Mouse (Mus musculus): ENCODE results near the gene Apbb2. TPM values are rescaled to one million over a fixed set of nuclear protein-coding genes. Genes with fewer than 3 reads are reported as not detected.

Apbb2 gene
- polyA plus RNA-seq, 1 experiment from 2014 or later: 33.6 TPM

DNA sequence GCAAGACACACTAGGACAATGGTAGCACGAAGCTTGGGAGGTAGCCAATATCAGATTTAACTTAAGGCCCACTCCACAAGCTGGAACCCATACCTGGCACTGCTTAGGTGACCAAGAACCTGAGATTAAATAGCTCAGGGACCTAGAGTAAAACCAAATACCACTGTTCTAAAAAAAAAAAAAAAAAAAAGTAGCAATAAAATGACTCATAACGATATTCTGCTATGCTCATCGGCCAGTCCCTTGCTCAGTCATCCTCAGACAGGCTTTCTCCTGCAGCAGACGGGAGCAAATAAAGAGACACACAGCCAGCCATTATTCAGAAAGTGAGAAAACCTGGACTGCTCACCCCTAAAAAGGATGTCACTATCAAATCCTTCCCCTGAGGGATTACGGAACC lies 47.9 kb downstream of the Apbb2 start:
- H3K9ac ChIP-seq: no peak overlapping the region
- H3K4me1 ChIP-seq: 0 out of 2 replicates have a peak, but pooled peaks cover 11% of the 10 kb centered on the region
- H3K9me3 ChIP-seq: no peaks in the 10 kb centered on the region
- H3K27ac ChIP-seq: no peak overlapping the region
- H3K27me3 ChIP-seq (replicated peaks): no peaks in the 10 kb centered on the region
- 91% methylated on average over 5 of the region's 5 CpGs for WGBS
- no peak overlapping the region for H3K4me2 ChIP-seq
- ATAC-seq (ENCODE audit: insufficient read depth, low FRiP score, low read depth): no peak
- H3K36me3 ChIP-seq: no peaks in the 10 kb centered on the region
- H3K4me3 ChIP-seq (replicated peaks): no peak overlapping the region

DNA sequence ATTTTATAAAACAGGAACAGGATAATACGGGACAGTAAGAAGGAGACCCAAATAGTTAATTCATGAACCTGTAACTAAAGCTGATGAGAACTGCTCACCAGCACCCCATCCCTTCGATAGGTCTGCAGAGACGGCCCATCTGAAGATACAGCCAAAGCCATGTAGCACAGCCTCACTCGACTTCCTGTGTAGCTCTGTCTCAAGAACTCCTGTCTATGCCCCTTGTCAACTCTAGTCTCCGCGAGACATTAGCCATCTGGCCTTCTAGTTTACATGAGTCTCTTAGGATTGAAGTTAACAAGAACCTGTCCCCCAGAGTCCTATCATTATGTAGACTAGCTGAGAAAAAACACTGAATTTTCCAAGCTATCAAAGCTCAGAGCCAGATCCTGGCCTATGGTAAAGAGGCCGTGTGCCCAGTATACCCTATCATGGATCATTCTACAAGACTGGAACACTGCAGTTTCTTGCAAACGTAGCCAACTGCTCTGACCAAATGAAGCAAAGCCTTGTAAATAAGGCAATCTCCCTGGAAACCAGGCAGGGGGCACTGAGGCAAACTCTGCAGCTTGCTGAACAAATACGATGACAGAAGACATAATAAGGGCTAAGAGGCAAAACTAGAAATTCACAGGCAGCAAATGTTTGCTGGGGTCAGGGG lies 49.3 kb downstream of the Apbb2 start:
- Histone ChIP-seq H3K9me3 (no peaks in the 10 kb centered on the region), H3K4me3 (replicated peaks) (no peak overlapping the region), H3K27me3 (replicated peaks) (no peaks in the 10 kb centered on the region), H3K4me2 (no peak overlapping the region), H3K36me3 (no peaks in the 10 kb centered on the region), H3K4me1 (0 out of 2 replicates have a peak, but pooled peaks cover 5% of the 10 kb centered on the region), H3K27ac (no peak overlapping the region), H3K9ac (no peak overlapping the region)
- ATAC-seq (ENCODE audit: insufficient read depth, low FRiP score, low read depth): no peak; the same call in 1 of the 2 replicates
- WGBS: 39% methylated on average over 9 of the region's 9 CpGs

DNA sequence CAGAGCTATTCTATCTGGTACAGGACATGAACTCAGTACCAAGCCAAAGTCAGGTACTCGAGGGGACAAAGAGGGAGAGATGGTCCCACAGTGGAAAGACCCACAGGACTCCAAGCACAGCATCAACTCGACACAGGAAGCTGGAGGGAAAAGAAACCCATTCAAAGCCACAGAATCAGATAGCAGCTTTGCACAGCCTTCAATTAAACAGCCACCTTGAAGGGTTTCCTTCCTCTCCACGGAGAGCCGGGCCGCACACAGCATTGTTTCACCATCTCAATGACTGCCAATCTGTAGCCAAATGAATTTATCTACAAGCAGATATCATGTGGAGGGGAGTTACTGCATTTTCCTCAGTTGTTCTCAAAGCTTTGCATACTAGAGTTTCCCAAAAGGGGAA lies 50.6 kb downstream of the Apbb2 start:
- Histone ChIP-seq H3K4me1 (0 out of 2 replicates have a peak, but pooled peaks cover 5% of the 10 kb centered on the region), H3K4me3 (replicated peaks) (no peak overlapping the region), H3K27ac (0 out of 2 replicates have a peak overlapping the region, but pooled peaks have one; percentile 35), H3K9me3 (no peaks in the 10 kb centered on the region), H3K4me2 (no peak overlapping the region), H3K9ac (no peak overlapping the region), H3K27me3 (replicated peaks) (no peaks in the 10 kb centered on the region), H3K36me3 (no peaks in the 10 kb centered on the region)
- ATAC-seq (ENCODE audit: insufficient read depth, low FRiP score, low read depth): no peak
- 63% methylated on average over 5 of the region's 5 CpGs for WGBS

DNA sequence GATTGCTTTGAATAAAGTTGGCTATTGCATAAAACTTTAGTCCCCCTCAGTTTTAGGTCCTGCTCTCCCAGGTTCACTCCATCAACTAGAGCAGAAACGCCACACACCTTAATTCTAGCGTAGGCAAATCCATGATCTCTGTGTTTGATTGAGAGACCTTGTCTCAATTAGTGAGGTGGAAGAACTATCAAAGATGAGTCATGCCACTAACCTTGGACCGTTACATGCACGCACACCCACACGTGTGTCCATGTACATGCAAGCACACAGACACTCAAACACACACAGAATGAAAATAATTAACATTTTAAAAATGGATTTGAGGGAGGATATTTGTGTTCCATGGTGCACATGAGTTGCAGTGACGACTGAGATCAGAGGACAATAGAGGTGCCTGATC lies 51.2 kb downstream of the Apbb2 start:
- no peaks in the 10 kb centered on the region for H3K9me3 ChIP-seq
- ATAC-seq (ENCODE audit: insufficient read depth, low FRiP score, low read depth): no peak
- no peaks in the 10 kb centered on the region for H3K27me3 ChIP-seq (replicated peaks)
- H3K36me3 ChIP-seq: no peaks in the 10 kb centered on the region
- 88% methylated on average over 6 of the region's 6 CpGs for WGBS
- H3K4me2 ChIP-seq: no peak overlapping the region
- 0 out of 2 replicates have a peak, but pooled peaks cover 5% of the 10 kb centered on the region for H3K4me1 ChIP-seq
- no peak overlapping the region for H3K9ac ChIP-seq
- no peak overlapping the region for H3K4me3 ChIP-seq (replicated peaks)
- H3K27ac ChIP-seq: no peak overlapping the region

DNA sequence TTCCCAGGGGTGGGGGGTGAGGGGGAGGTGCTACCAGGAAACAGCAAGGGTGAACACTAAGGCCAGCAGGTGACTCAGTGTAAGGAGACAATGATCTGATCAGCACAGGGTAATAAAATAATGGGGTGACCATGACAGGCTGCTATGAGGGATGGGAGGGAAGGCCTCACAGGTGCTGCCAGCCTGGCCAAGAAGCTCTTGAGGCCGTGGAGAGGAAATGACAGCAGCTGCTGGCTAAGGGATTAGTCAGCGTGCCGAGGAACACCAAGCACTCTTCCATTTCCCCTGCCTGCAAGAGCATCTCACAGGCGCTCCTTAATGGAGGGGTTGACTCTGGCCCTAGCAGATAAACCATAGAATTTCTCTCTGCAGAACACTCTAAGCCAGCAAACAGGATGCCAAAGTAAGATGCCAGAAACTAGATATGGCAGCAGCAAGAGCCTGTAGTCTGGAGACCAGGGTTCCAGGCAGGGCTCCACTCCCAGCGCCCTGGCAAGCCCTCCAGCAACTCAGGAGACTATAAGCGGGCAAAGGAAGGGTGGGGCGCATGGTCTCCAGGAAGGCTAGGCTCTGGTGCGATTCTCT lies 58.9 kb downstream of the Apbb2 start:
- 50% methylated on average over 8 of the region's 8 CpGs for WGBS
- ATAC-seq (ENCODE audit: insufficient read depth, low FRiP score, low read depth): no peak; the same call in 1 of the 2 replicates
- H3K4me1 ChIP-seq: no peaks in the 10 kb centered on the region
- no peaks in the 10 kb centered on the region for H3K36me3 ChIP-seq
- no peak overlapping the region for H3K4me3 ChIP-seq (replicated peaks)
- no peak overlapping the region for H3K9ac ChIP-seq
- H3K4me2 ChIP-seq: no peak overlapping the region
- no peaks in the 10 kb centered on the region for H3K27me3 ChIP-seq (replicated peaks)
- H3K9me3 ChIP-seq: no peaks in the 10 kb centered on the region
- no peak overlapping the region for H3K27ac ChIP-seq

DNA sequence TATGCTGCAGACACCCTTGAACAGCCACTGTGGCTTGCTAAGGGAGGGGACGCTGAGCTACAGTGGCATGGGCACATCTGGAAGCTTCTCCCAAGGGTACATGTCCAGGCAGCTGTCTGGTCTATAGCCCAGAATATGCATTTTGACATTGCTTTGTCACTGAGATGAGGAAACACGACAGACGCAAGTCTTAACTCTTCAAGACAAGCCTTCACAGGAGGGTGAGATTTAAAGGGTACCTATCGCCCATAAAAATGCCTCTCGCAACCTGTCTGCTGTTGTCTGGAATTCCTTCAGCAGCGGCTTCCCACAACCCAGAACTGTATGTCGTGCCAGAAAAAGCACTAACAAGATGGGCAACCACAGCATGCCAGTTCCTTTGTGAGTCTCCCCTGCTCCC lies 60.5 kb downstream of the Apbb2 start:
- Histone ChIP-seq H3K4me2 (no peak overlapping the region), H3K27ac (no peak overlapping the region), H3K4me3 (replicated peaks) (no peak overlapping the region), H3K36me3 (no peaks in the 10 kb centered on the region), H3K9ac (no peak overlapping the region), H3K27me3 (replicated peaks) (no peaks in the 10 kb centered on the region), H3K9me3 (no peaks in the 10 kb centered on the region), H3K4me1 (peaks cover 6% of the 10 kb centered on the region; the same call in 1 of the 2 replicates)
- no peak for ATAC-seq (ENCODE audit: insufficient read depth, low FRiP score, low read depth)
- 92% methylated on average over 7 of the region's 7 CpGs for WGBS

DNA sequence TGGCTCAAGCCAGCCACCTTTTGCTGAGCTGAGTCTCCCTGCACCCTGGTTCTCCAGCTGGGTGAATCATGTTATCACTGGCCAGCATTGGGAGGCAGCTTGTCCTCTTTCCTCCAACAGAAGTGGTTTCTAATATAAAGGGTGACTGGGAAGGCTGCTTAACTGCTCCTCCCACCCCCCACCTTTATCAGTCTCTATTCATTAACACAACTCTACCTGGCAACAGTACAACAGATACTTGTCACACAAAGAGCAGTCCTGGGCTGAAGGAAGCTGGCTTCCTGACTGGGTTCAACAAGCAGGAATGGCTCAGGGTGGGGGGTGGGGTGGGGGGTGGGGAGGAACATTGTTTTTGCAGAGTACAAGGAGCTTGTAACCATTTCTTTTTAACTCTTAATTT lies 64.7 kb downstream of the Apbb2 start:
- Histone ChIP-seq H3K9ac (no peak overlapping the region), H3K36me3 (no peaks in the 10 kb centered on the region), H3K27me3 (replicated peaks) (no peaks in the 10 kb centered on the region), H3K4me1 (peaks cover 7% of the 10 kb centered on the region; the same call in 1 of the 2 replicates), H3K27ac (no peak overlapping the region), H3K9me3 (no peaks in the 10 kb centered on the region), H3K4me3 (replicated peaks) (no peak overlapping the region), H3K4me2 (no peak overlapping the region)
- ATAC-seq (ENCODE audit: insufficient read depth, low FRiP score, low read depth): peak; percentile 37

DNA sequence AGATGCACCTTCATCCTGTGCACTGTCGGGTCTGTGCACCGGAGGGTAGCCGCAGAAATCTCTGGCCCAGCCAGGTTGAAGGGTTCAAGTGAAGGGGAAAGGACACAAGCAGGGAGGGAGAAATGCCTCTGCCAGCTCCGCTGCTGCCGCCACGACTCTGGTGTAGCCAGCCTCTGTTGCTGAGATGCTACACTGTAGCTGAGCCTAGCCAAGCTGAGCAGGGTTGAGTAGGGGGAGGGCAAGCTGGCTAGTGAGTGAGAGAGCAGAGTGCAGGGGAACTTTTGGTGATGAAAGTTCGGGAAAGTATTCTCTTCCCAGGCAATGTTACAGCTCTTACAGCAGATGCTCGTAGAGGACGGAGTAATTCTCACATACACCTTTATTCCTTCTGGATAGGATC lies 66.3 kb downstream of the Apbb2 start:
- Histone ChIP-seq H3K36me3 (no peaks in the 10 kb centered on the region), H3K9ac (no peak overlapping the region), H3K9me3 (no peaks in the 10 kb centered on the region), H3K27ac (no peak overlapping the region), H3K4me2 (no peak overlapping the region), H3K4me1 (peaks cover 7% of the 10 kb centered on the region; the same call in 1 of the 2 replicates), H3K4me3 (replicated peaks) (no peak overlapping the region), H3K27me3 (replicated peaks) (no peaks in the 10 kb centered on the region)
- WGBS: 69% methylated on average over 9 of the region's 9 CpGs
- ATAC-seq (ENCODE audit: insufficient read depth, low FRiP score, low read depth): no peak

DNA sequence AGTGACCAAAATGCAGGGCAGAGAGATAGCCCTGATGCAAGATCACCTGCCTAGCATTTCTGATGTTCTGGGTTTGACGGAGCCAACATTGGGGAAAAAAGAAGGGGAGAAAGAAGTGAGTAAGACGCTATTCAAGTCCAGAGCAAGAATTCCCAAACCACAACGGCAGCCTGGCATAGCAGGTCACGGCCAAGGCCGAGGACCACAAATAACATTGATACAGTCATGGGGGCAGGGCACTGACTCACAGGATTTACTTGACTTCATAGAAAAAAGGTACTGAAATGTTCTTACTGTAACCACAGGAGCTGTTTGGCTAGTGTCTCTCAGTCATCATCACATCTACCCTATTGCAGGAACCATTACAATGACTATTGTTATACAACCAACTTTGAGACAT lies 68.3 kb downstream of the Apbb2 start:
- H3K27me3 ChIP-seq (replicated peaks): no peaks in the 10 kb centered on the region
- no peak overlapping the region for H3K4me2 ChIP-seq
- peaks cover 7% of the 10 kb centered on the region; the same call in 1 of the 2 replicates for H3K4me1 ChIP-seq
- no peaks in the 10 kb centered on the region for H3K9me3 ChIP-seq
- 87% methylated on average over 5 of the region's 5 CpGs for WGBS
- no peak overlapping the region for H3K9ac ChIP-seq
- H3K36me3 ChIP-seq: no peaks in the 10 kb centered on the region
- no peak overlapping the region for H3K4me3 ChIP-seq (replicated peaks)
- no peak for ATAC-seq (ENCODE audit: insufficient read depth, low FRiP score, low read depth)
- H3K27ac ChIP-seq: no peak overlapping the region

DNA sequence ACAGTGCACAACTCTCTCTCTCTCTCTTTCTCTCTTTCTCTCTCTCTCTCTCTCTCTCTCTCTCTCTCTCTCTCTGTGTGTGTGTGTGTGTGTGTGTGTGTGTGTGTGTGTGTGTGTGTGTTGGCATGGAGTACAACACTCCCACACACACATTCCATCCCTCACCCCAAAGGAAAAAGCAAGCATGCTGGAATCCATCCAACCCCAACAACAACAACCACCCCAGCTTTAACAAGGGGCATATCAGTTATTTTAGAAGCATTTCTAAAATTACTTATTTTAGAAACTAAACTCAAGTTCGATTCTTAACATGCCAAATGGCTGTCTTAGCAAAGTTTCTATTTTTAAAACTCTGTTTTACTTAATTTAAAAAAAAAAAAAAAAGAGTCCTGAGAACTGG lies 68.9 kb downstream of the Apbb2 start:
- Histone ChIP-seq H3K4me3 (replicated peaks) (no peak overlapping the region), H3K27ac (no peak overlapping the region), H3K9ac (no peak overlapping the region), H3K4me1 (peaks cover 7% of the 10 kb centered on the region; the same call in 1 of the 2 replicates), H3K4me2 (no peak overlapping the region), H3K9me3 (no peaks in the 10 kb centered on the region), H3K27me3 (replicated peaks) (no peaks in the 10 kb centered on the region), H3K36me3 (no peaks in the 10 kb centered on the region)
- ATAC-seq (ENCODE audit: insufficient read depth, low FRiP score, low read depth): no peak
- 43% methylated on average over 1 of the region's 1 CpGs for WGBS

DNA sequence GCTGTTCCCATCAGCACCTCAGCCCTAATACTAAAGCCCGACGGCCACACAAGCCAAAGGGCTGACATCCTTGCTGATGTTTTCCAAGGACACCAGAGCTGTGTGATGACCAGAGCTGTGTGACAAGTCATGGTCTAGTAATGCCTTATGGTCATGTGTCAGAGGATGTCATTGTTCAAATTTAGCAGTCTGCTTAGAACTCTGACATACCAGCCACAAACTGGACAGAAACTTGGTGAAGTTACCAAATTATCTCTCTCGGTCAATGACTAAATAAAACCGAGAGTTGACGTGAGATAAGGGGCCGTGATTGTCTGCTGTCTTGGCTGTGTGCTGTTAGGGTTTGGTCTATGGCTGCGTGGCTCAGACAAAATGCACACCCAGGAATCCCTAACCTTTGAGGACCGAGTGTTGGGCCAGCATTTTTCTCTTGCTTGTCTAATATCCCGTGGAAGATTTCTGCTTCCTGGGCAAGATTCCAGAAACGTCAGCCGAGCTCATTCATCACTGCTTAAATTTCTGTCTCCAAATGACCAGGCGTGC lies 71.5 kb downstream of the Apbb2 start:
- Histone ChIP-seq H3K9ac (no peak overlapping the region), H3K27me3 (replicated peaks) (no peaks in the 10 kb centered on the region), H3K9me3 (no peaks in the 10 kb centered on the region), H3K4me3 (replicated peaks) (no peak overlapping the region), H3K4me2 (no peak overlapping the region), H3K27ac (no peak overlapping the region), H3K4me1 (no peaks in the 10 kb centered on the region), H3K36me3 (no peaks in the 10 kb centered on the region)
- no peak for ATAC-seq (ENCODE audit: insufficient read depth, low FRiP score, low read depth)
- WGBS: 50% methylated on average over 12 of the region's 12 CpGs

DNA sequence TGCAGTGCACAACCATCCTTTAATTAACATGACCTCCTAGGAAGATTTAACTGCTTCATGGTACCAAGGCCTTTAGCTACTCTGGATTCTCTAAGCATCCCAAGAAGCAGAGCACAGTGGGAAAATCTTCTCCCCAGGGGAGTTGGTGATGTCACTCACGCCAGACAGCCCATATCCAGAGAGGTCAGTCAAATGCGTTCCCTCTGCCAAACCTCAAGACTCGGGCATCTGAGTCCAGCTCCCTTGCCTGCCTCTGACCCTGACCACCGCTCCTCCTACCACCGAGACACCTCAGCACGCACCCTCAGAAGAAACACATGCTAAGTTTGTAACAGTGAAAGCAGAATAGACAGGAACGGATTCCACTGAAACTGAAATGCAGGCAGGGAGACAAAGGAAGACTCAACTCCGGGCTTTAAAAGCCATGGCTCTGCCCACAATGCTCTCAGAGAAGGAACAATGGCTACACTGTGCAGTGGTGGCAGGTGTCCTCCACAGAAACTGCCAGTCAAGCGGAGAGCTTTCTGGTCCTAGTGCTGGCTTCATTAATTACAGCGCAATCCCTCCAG lies 72.9 kb downstream of the Apbb2 start:
- no peaks in the 10 kb centered on the region for H3K27me3 ChIP-seq (replicated peaks)
- H3K4me3 ChIP-seq (replicated peaks): no peak overlapping the region
- ATAC-seq (ENCODE audit: insufficient read depth, low FRiP score, low read depth): no peak
- no peak overlapping the region for H3K9ac ChIP-seq
- no peaks in the 10 kb centered on the region for H3K9me3 ChIP-seq
- no peaks in the 10 kb centered on the region for H3K4me1 ChIP-seq
- no peak overlapping the region for H3K27ac ChIP-seq
- H3K36me3 ChIP-seq: no peaks in the 10 kb centered on the region
- WGBS: 74% methylated on average over 10 of the region's 10 CpGs
- no peak overlapping the region for H3K4me2 ChIP-seq

All from stomach, embryonic 15.5 days (tissue).